Mouse (Mus musculus): ENCODE results near the gene Ppp1r1b. TPM values are rescaled to one million over a fixed set of nuclear protein-coding genes. Genes with fewer than 3 reads are reported as not detected.

The Ppp1r1b gene
- polyA plus RNA-seq, 1 experiment, result 6.9 TPM

- no peak for DNase-seq (ENCODE audit: low read depth)
- TF ChIP-seq CTCF (IDR thresholded peaks at IDR 0.05; ENCODE audit: borderline replicate concordance, extremely low read depth, insufficient read depth, insufficient read length) (no peak), POLR2A (IDR thresholded peaks at IDR 0.05; ENCODE audit: borderline replicate concordance, extremely low read depth, insufficient read depth, insufficient read length, poor library complexity, severe bottlenecking) (no peak)
Observed at GRCm38 (mm10) chr11:98364410-98364809, 16.2 kb downstream of the Ppp1r1b start.

- no peak for TF ChIP-seq CTCF (IDR thresholded peaks at IDR 0.05; ENCODE audit: borderline replicate concordance, extremely low read depth, insufficient read depth, insufficient read length)
- no peak for TF ChIP-seq POLR2A (IDR thresholded peaks at IDR 0.05; ENCODE audit: borderline replicate concordance, extremely low read depth, insufficient read depth, insufficient read length, poor library complexity, severe bottlenecking)
Observed at GRCm38 (mm10) chr11:98366290-98366689, 18.1 kb downstream of the Ppp1r1b start.

DNA sequence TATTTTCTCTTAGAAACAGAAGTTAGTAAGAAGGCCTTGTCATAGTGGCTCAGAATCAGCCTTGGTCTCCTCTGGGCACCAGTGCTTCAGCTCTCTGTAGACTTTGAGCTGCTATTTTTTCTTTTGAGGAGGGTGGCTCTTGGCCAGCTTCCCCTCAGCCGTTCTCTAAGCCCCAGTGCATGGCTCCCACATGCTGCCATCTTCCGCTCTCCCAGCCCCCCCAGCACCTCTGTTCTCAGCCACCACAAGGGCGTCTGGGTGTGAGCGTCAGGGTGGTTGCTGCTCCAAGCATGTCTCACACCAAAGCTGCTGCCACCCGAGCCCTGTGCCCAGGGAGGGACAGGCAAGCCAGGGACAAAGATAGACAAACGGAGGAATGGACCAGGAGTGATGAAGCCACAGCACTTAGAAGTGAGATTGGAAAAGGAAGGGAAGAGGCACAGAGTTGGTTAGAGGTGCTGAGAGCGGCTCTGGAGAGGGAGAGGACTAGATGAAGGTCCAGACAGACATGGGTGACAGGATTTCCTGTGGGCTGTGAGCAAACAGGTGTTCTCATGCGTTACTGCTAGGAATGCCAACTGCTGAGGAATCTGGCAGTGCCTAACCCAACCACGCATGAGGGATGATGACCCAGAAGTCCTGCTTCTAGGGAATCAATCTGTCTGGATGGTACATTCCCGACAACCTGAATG lies 19.1 kb downstream of the Ppp1r1b start:
- no peak for DNase-seq (ENCODE audit: low read depth)
- TF ChIP-seq POLR2A (IDR thresholded peaks at IDR 0.05; ENCODE audit: borderline replicate concordance, extremely low read depth, insufficient read depth, insufficient read length, poor library complexity, severe bottlenecking) (no peak), CTCF (IDR thresholded peaks at IDR 0.05; ENCODE audit: borderline replicate concordance, extremely low read depth, insufficient read depth, insufficient read length) (no peak)

More at GRCm38 (mm10) chr11:98366290-98366689, 18.1 kb downstream of the Ppp1r1b start:
- DNase-seq (ENCODE audit: low read depth), result no peak

DNA sequence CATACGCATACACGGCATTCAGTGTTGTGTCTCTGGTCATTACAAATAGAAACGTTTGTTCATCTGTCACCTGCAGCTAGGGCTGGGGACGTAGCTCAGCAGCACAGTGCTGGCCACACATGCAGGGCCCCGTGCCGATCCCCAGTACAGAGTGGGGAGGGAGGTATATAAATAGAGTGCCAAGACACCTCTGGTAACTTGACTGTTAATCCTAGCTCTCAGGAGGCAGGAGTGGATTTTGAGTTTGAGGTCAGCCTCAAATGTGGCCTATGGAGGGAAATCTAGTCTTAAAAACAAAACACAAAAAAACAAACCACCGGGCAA lies 19.6 kb downstream of the Ppp1r1b start:
- DNase-seq (ENCODE audit: low read depth), result no peak
- TF ChIP-seq CTCF (IDR thresholded peaks at IDR 0.05; ENCODE audit: borderline replicate concordance, extremely low read depth, insufficient read depth, insufficient read length), result no peak
- no peak for TF ChIP-seq POLR2A (IDR thresholded peaks at IDR 0.05; ENCODE audit: borderline replicate concordance, extremely low read depth, insufficient read depth, insufficient read length, poor library complexity, severe bottlenecking)

GRCm38 (mm10) chr11:98369337-98369736 lies 21.1 kb downstream of the Ppp1r1b start:
- TF ChIP-seq POLR2A (IDR thresholded peaks at IDR 0.05; ENCODE audit: borderline replicate concordance, extremely low read depth, insufficient read depth, insufficient read length, poor library complexity, severe bottlenecking) (no peak), CTCF (IDR thresholded peaks at IDR 0.05; ENCODE audit: borderline replicate concordance, extremely low read depth, insufficient read depth, insufficient read length) (no peak)
- DNase-seq (ENCODE audit: low read depth), result peak; percentile 75

GRCm38 (mm10) chr11:98370588-98370987 lies 22.4 kb downstream of the Ppp1r1b start:
- no peak for TF ChIP-seq CTCF (IDR thresholded peaks at IDR 0.05; ENCODE audit: borderline replicate concordance, extremely low read depth, insufficient read depth, insufficient read length)
- DNase-seq (ENCODE audit: low read depth), result no peak

DNA sequence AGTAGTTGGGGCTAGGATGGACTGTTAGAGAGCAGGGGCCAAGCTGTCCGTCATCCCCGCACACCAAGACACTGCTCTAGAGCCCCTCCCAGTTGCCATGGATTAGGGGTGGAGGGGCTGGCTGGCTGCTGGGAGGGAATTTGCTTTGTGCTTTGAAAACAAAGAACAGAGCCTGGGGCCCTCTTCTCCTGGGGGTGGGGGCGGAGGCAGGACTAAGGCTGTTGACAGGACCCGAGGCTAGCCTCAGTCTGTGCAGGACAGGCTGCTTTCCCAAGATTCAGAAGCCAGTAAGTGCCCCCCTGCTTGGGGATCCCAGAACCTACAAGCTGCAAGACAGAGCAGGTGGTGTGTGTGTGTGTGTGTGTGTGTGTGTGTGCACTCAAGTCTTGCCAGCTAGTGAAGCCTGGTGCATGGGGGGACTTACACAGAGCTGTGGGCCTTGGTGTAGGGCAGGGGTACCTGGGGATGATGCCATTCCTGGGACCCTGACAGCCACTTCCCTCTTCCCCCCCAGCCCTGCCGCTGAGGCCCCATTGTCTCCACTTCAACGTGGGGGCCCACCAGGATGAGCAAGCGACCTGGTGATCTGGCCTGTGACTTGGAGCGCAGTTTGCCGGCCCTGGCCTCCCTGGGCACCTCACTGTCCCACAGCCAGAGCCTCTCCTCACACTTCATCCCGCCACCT lies 23.5 kb downstream of the Ppp1r1b start:
- no peak for TF ChIP-seq POLR2A (IDR thresholded peaks at IDR 0.05; ENCODE audit: borderline replicate concordance, extremely low read depth, insufficient read depth, insufficient read length, poor library complexity, severe bottlenecking)
- TF ChIP-seq CTCF (IDR thresholded peaks at IDR 0.05; ENCODE audit: borderline replicate concordance, extremely low read depth, insufficient read depth, insufficient read length), result no peak
- DNase-seq (ENCODE audit: low read depth), result peak; percentile 87

DNA sequence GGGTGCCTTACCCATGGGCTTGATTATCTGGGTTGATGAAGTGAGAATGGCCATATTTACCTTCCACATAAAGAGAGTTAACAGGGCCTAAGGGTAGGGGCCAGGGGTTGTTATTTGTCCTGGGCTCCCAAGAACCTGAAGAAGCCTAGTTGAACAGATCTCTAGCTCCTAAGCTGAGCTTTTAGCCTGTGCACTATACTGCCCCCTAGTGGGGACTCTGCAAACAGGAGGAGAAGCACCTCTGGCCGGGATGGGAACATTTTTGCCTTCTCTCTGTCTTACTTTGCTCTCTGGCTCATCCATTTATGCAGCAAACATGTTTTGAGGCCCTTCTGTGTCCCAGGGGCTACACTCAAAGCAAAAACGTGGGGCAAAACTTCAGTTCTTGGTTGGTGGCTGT lies 24.2 kb downstream of the Ppp1r1b start:
- peak; percentile 79 for DNase-seq (ENCODE audit: low read depth)
- no peak for TF ChIP-seq POLR2A (IDR thresholded peaks at IDR 0.05; ENCODE audit: borderline replicate concordance, extremely low read depth, insufficient read depth, insufficient read length, poor library complexity, severe bottlenecking)
- TF ChIP-seq CTCF (IDR thresholded peaks at IDR 0.05; ENCODE audit: borderline replicate concordance, extremely low read depth, insufficient read depth, insufficient read length), result peak; percentile 90

DNA sequence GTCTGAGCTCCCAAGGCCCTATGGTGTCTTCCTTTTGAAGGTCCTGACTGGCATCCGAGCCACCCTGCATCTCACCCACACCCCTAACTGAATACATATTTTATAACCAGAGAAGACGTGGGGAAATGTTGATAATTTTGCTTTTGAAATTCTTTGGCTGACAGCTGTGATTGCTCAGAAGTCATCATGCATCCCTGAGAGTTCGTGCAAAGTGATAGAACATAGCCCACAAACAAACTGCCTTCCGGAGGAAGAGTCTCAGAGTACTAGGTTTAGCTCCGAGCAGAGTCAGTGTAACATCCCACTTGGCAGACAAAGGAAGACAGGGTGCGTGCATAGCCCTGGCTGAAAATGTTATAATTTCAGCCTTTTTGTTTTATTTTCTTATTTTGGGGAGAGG lies 25.0 kb downstream of the Ppp1r1b start:
- TF ChIP-seq CTCF (IDR thresholded peaks at IDR 0.05; ENCODE audit: borderline replicate concordance, extremely low read depth, insufficient read depth, insufficient read length) (no peak), POLR2A (IDR thresholded peaks at IDR 0.05; ENCODE audit: borderline replicate concordance, extremely low read depth, insufficient read depth, insufficient read length, poor library complexity, severe bottlenecking) (no peak)
- no peak for DNase-seq (ENCODE audit: low read depth)

GRCm38 (mm10) chr11:98374266-98374665 lies 26.1 kb downstream of the Ppp1r1b start:
- TF ChIP-seq POLR2A (IDR thresholded peaks at IDR 0.05; ENCODE audit: borderline replicate concordance, extremely low read depth, insufficient read depth, insufficient read length, poor library complexity, severe bottlenecking) (no peak), CTCF (IDR thresholded peaks at IDR 0.05; ENCODE audit: borderline replicate concordance, extremely low read depth, insufficient read depth, insufficient read length) (no peak)
- DNase-seq (ENCODE audit: low read depth), result peak; percentile 40

DNA sequence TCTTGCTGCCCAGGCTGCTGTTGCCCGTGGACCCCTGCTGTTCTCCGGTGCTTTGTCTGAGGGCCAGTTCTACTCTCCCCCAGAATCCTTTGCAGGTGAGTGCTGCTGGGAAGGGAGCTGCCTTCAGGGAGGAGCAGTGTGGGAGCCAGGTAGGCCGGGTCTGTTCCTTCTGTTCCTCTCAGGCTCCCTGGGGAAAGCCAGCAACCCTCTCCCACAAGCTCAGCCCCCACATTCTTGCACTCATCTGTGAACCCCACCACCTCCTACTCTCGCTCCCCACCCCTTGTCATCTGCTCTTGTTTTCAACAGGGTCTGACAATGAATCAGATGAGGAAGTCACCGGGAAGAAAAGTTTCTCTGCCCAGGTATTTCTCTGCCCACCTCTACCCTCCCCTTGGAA lies 28.6 kb downstream of the Ppp1r1b start:
- no peak for DNase-seq (ENCODE audit: low read depth)
- no peak for TF ChIP-seq CTCF (IDR thresholded peaks at IDR 0.05; ENCODE audit: borderline replicate concordance, extremely low read depth, insufficient read depth, insufficient read length)
- no peak for TF ChIP-seq POLR2A (IDR thresholded peaks at IDR 0.05; ENCODE audit: borderline replicate concordance, extremely low read depth, insufficient read depth, insufficient read length, poor library complexity, severe bottlenecking)

GRCm38 (mm10) chr11:98377787-98378186 lies 29.6 kb downstream of the Ppp1r1b start:
- DNase-seq (ENCODE audit: low read depth), result no peak
- no peak for TF ChIP-seq CTCF (IDR thresholded peaks at IDR 0.05; ENCODE audit: borderline replicate concordance, extremely low read depth, insufficient read depth, insufficient read length)
- TF ChIP-seq POLR2A (IDR thresholded peaks at IDR 0.05; ENCODE audit: borderline replicate concordance, extremely low read depth, insufficient read depth, insufficient read length, poor library complexity, severe bottlenecking), result no peak

Data from brain, embryonic 14.5 days (tissue).